25 mouse cellular contexts compared by ENCODE assay signal in the genomic region with DNA sequence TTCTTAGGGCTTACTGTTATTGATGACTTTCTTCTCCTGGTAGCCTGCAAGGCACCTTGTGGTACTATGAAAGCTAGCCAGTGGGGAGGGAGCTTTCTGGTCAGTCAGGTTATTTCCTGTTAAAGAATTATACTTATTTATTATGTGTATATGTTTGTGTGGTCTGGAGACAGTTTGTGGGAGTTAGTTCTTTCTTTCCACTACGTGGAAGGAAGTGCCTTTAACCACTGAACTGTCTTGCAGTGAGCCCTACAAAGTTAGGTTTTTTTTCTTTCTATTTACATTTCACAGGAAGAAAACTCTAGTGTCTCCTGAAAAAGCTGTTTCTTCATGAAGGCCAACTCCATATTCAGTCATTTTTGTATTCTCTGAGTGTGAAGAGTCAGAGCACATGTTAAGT.
DNase-seq lines count a peak whose midpoint lies in the region; ATAC-seq lines count a peak whose summit lies in the region.
"Had no signal": no experiment of that assay in that cellular context is flagged by ENCODE, and none has a peak within 500 bp of the region (broad histone marks: within the 10 kb centered on the region; RNA-seq: fewer than 3 reads in every experiment).

No protein-coding gene starts in this region.

- H3K4me2 ChIP-seq in intestine, embryonic 15.5 days (replicated peaks) = no peak overlapping the region
- H3K4me2 ChIP-seq: embryonic facial prominence, embryonic 15.5 days; hindbrain, embryonic 14.5 days had no signal

- no peaks in the 10 kb centered on the region for H3K27me3 ChIP-seq in intestine, embryonic 15.5 days (replicated peaks)
- no peaks in the 10 kb centered on the region for H3K27me3 ChIP-seq in hindbrain, embryonic 10.5 days (ENCODE audit: insufficient read depth, poor library complexity, severe bottlenecking)
- H3K27me3 ChIP-seq: embryonic facial prominence, embryonic 15.5 days had no signal

- H3K9me3 ChIP-seq in intestine, embryonic 15.5 days = no peaks in the 10 kb centered on the region
- H3K9me3 ChIP-seq in hindbrain, embryonic 10.5 days = no peaks in the 10 kb centered on the region
- H3K9me3 ChIP-seq: embryonic facial prominence, embryonic 15.5 days; forebrain, embryonic 10.5 days; G1E; heart, embryonic 10.5 days had no signal

- H3K27ac ChIP-seq in intestine, embryonic 15.5 days = no peak overlapping the region
- no peak overlapping the region for H3K27ac ChIP-seq in hindbrain, embryonic 10.5 days
- H3K27ac ChIP-seq: embryonic facial prominence, embryonic 15.5 days; forebrain, embryonic 10.5 days; gastrocnemius, adult 2 months; heart, embryonic 10.5 days; hindbrain, embryonic 14.5 days had no signal

- DNase-seq in thymus, postnatal 0 days (ENCODE audit: low spot score) = peak; percentile 42
- DNase-seq in thymus, postnatal 4 days = no peak
- peak; percentile 23 for DNase-seq in T-cell, adult 2 months (ENCODE audit: low spot score)
- no peak for DNase-seq in adrenal gland, postnatal 4 days (ENCODE audit: low spot score in 2 of 2)
- DNase-seq in hindbrain, embryonic 10.5 days (ENCODE audit: low spot score) = no peak
- DNase-seq: adrenal gland, postnatal 25 days; cerebellum, adult 11-12 months; cerebellum, adult 9-11 months; embryo, embryonic 11 days; gastrocnemius, adult 2 months; gastrocnemius, postnatal 36 days; heart, adult 18-20 months; heart, postnatal 10 days; heart, postnatal 4 days; kidney, adult 11 months had no signal

- WGBS in intestine, embryonic 15.5 days = 63% methylated on average over 1 of the region's 1 CpGs
- WGBS in hindbrain, embryonic 10.5 days = 83% methylated on average over 1 of the region's 1 CpGs

- peak; percentile 83 to 89 for ATAC-seq in hematopoietic stem cell, adult 5-6 weeks (replicated peaks in 1 of 2; ENCODE audit: insufficient read depth in 1 of 2, low FRiP score in 2 of 2, low TSS enrichment in 1 of 2, low read depth in 1 of 2, poor library complexity in 2 of 2, severe bottlenecking in 2 of 2)
- ATAC-seq in megakaryocyte progenitor cell, adult 5-6 weeks (replicated peaks; ENCODE audit: poor library complexity) = peak; percentile 83
- ATAC-seq in intestine, embryonic 15.5 days = no peak
- ATAC-seq: forebrain, embryonic 14.5 days had no signal

- H3K36me3 ChIP-seq in intestine, embryonic 15.5 days = no peaks in the 10 kb centered on the region
- H3K36me3 ChIP-seq in hindbrain, embryonic 10.5 days = no peaks in the 10 kb centered on the region
- H3K36me3 ChIP-seq: embryonic facial prominence, embryonic 15.5 days; forebrain, embryonic 10.5 days; G1E; heart, embryonic 10.5 days had no signal

- no peaks in the 10 kb centered on the region for H3K4me1 ChIP-seq in intestine, embryonic 15.5 days (replicated peaks)
- H3K4me1 ChIP-seq in hindbrain, embryonic 10.5 days (replicated peaks) = no peaks in the 10 kb centered on the region
- H3K4me1 ChIP-seq: embryonic facial prominence, embryonic 15.5 days; forebrain, embryonic 10.5 days; heart, embryonic 10.5 days had no signal

- H3K4me3 ChIP-seq in intestine, embryonic 15.5 days (replicated peaks) = no peak overlapping the region
- no peak overlapping the region for H3K4me3 ChIP-seq in hindbrain, embryonic 10.5 days
- H3K4me3 ChIP-seq: embryonic facial prominence, embryonic 15.5 days; erythroblast, embryonic 14.5 days; forebrain, embryonic 10.5 days; gastrocnemius, adult 2 months; heart, embryonic 10.5 days had no signal

- no peak overlapping the region for H3K9ac ChIP-seq in intestine, embryonic 15.5 days
- H3K9ac ChIP-seq: embryonic facial prominence, embryonic 15.5 days; hindbrain, embryonic 14.5 days had no signal

Comparison
In these comparisons a context has a peak if more than half of its experiments do, and no peak if none do; other contexts are left out.
1. DNase-seq: peak in thymus, postnatal 0 days (single experiment) and T-cell, adult 2 months (single experiment); none in thymus, postnatal 4 days (single experiment), adrenal gland, postnatal 4 days (0 of 2) and hindbrain, embryonic 10.5 days (single experiment).